Mouse (Mus musculus): ENCODE data around the gene Tent5b. TPM values are rescaled to one million over a fixed set of nuclear protein-coding genes. Genes with fewer than 3 reads are reported as not detected.
A peak's percentile ranks its signal among the peaks of the same experiment; 100 is the strongest.

The Tent5b gene
- total RNA-seq, 2 experiments from 2014 or later, result 0.58 to 1.2 TPM

DNA sequence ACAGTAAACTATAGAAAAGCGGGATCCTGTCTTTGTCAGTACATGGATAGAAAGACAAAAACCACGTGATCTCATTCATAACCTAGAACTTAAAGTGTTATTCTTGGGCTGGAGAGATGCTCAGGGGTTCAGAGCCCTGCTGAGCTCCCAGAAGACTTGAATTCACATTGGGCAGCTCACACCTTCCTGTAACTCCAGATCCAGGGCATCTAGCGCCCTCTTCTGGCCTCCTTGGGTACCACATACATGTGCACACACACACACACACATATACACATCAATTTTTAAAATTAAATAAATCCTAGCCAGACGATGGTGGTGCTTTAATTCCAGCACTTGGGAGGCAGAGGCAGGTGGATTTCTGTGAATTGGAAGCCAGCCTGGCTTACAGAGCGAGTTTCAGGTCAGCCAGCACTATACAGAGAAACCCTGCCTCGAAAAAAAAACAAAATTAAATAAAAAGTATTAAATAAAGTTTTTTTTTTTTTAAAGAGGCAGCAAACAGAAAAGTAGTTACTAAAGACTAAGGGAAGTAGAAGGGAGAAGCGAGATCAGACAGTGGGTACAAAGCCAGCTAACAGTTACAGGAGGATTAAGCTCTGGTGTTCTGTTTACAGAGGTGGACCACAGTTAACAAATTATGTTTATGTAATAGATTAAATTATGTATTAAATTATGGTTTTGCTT lies 8.7 kb upstream of the Tent5b start:
- no peak for DNase-seq

DNA sequence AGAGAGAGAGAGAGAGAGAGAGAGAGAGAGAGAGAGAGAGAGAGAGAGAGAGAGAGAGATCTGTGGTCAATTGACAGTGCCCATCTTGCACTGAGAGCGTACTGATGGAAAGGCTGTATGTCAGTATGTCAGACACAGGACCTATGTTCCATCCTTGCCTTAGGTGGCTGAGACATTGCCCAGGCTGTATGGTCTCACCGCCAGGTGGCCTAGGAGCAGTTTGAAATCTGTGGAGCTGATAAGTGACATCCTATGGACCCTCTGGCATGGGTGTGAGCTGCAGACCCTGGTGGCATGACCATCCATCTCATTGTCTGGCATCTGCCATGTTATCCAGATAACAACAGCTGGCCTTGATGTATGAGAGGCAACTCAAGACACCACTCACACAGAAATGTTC lies 6.1 kb upstream of the Tent5b start:
- no peak for DNase-seq

DNA sequence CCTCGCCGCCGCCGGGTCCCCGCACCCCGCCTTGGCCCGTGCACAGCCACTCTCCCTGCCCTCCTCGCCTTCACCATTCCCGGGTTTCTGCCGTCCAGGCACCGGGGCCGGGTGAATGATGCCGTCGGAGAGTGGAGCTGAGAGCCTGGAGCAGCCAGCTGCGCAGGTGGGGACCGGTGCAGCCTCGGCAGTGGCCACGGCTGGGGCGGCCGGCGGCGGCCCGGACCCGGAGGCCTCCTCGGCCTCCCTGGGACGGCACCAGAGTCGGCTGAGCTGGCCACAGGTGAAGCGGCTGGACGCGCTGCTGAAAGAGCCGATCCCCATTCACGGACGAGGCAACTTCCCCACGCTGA lies 229 bp downstream of the Tent5b start:
- no peak for DNase-seq

DNA sequence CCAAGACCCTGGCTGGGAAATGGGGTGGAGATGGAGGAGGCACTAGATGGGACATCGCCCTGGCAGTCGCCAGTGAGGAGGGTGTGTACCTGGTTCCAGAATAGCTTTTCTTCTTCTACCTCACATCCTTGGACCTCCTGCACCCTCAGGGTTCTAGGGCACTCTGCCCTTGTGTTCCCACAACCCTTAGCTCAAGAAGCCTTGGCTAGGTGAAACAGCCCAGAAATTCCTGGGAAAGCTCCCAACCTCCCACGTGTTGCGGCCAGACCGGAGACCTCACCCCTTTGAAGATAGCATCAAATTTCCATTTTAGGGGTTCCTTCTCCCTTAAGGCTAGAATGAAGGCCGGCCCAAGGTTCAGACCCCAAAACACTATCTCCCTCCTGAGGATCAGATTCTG lies 822 bp downstream of the Tent5b start:
- DNase-seq, result no peak

DNA sequence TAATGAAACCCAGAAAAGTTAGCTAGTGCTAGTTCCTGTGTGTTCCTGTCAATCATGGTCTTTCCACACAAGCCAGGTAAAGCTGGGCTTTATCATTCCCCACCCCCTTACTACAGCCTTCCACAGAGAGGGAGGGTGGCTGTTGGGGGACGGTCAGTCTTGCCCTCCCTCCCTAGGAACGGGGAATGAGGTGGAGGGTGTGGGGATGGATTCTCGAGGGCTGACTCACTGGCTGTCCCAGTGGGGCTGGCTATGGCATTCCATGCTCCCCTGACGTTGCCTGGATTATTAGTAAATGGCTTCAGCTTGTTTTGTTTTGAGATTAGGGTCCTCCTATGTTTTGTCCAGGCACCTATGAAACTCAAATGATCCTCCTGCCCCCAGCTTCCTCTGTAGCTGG lies 1.6 kb downstream of the Tent5b start:
- DNase-seq, result no peak

DNA sequence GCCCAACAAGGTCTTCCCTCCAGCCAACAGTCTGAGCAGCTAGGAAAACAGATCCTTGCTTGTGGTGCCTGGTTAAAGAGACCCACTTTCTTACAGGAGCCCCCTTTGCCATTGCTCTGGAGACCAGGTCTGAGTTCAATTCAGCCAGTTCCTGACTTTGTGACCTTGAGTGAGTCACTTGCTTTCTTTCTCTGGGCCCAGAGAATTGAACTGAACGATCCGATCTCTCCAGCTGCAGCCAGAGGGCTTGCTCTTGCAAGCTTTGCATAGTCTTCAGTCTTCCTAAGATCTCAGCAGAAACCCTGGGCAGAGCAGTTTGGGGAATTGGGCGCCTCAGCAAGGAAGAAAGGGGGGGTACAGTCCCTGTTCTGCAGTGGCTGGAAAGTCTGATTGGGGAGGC lies 2.5 kb downstream of the Tent5b start:
- no peak for DNase-seq

DNA sequence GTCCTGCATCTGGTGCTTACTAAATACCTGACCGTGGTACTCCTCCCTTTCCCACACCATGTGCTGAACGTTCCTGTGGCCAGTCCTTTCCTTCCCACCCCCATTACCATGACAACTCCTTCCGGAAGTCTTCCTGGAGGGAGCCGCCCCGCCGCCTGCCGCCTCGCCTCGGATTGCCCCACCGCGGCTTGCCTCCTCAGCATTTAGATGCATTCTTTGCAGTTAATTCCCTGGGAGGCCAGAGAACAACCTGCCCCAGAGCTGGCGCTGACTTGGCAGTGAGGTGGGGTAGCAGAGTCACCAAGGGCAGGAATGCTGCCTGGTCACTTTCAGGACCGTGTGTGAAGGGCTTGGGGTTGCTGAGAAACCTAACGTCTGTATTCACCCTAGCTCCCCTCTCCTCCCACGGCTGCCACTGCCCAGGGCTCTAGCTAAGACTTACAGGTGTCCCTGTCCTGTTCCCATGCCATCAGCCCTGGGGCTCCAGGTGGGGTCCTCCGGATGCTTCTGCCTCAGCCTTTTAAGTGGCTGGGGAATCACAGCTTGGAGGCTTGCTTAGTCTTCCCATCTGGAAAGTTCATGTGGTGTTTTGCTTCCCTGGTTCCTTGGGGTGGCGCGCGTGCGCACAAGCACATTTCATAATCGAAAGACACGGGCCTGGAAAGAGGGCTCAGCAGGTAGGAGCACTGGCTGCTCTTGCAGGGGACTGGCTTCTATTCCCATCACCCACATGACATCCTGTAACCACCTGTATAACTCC lies 4.5 kb downstream of the Tent5b start:
- peak; percentile 39 for DNase-seq

DNA sequence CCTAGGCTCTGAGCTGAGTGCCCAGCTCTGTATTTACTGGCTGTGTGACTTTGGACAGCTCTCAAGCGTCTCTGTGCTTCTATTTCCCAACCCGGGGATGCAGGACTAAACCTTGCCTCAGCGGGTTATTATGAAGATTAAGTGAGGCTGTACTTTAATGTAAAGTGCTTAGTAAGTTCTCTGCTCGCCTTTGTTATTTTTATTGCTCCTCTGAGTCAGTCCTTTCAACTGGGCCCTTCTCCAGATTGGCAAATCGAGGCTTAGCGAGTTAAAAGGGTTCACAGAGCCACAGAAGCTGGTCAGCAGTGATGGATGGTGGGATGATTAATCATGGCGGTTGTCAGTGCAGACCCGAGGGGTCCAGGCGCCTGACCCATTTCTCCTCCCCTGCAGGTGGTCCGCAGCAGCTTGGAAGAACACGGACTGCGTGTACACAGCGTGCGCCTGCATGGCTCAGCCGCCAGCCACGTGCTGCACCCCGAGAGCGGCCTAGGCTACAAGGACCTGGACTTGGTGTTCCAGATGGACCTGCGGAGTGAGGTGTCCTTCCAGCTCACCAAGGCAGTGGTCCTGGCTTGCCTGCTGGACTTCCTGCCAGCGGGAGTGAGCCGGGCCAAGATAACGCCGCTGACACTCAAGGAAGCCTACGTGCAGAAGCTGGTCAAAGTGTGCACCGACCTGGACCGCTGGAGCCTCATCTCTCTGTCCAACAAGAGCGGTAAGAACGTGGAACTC lies 5.9 kb downstream of the Tent5b start:
- no peak for DNase-seq

DNA sequence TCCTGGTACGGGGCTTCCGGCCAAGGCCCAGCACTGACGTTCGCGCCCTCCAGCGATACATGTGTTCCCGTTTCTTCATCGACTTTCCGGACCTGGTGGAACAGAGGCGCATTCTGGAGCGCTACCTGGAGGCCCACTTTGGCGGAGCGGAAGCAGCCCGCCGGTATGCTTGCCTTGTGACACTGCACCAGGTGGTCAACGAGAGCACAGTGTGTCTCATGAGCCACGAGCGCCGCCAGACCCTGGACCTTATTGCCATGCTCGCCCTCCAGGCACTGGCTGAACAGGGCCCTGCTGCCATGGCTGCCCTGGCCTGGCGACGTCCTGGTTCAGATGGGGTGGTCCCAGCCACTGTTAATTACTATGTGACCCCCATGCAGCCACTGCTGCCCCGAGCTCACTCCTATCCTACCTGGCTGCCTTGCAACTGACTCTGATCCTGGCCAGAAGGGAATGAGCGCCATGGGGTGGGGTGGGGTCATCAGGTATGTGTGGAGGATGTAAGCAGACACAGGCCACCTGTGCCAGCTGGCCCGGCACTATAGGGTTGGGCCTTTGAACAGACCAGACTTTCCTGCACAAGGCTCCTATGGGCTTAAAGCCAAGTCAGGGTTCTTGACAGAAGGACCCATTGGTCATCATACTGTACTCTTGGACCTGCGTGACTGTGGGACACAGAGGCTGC lies 6.9 kb downstream of the Tent5b start:
- no peak for DNase-seq

DNA sequence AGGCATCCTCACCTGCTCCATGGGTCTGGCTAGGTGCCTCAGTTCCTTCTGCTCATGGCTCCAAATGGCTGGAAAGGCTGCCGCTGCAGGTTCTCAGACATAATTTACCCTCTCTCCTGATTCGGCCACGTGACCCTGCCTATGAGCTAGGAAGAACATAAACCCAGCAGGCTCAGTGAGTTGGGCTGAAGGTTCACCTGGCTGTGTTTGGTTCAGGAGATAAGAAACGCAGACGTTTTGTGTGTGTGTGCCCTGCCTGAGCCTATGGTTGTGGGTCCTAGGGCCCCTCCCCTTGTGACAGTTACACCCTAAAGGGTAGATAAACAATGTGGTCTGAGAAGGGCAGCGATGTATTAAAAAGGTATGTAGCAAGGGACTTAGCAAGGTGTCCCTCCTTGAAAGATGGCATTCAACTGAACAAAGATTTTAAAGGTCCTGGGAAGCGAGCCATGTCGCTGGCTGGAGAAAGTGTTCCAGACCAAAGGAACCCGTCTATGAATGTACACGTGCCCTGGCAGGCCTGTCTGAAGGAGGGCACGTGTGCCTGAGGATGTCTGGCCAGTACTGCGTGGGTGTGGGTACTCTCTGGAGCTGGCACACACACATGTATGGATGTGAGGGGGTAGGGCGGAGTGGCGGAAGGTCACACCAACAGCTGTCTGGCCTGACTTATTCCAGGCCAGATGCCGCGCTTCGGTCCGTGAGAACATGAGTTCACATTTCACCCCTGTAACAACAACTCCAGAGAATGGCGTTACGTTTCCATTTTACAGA lies 8.9 kb downstream of the Tent5b start:
- DNase-seq, result no peak

DNA sequence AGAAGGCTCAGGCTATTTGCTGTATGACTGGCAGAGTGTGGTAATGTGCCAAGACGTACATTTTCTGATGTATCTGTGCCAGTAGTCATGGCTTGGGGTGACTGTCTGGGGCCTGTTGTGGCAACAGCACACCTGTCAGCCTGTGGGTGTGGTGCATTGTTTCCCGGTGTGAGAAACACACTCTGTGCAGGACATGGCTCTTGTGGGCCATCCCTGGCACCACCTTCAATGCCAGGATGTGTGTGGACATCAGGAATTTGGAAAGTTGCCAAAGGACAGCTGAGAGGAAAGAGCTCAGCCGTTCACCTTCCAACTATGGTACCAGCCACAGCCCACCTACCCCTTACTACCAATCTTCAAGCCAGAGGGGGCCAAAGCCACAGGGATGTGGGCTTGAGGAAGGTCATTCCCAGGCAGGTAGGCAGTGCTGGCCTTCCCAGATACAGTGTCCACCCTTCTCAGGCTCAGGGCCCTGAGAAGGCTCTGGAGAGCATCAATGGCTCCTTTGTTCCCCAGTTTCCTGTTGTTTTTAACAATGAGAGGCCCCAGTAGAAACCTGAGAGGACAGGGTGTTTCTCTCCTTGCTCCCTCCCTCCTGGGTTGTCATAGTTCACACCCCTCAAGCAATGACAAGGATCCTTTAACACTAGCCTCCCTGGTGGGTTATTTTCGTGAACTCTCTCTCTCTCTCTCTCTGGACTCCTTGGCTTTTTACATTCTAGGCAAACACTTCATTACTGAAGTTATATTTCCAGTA lies 9.7 kb downstream of the Tent5b start:
- no peak for DNase-seq

DNA sequence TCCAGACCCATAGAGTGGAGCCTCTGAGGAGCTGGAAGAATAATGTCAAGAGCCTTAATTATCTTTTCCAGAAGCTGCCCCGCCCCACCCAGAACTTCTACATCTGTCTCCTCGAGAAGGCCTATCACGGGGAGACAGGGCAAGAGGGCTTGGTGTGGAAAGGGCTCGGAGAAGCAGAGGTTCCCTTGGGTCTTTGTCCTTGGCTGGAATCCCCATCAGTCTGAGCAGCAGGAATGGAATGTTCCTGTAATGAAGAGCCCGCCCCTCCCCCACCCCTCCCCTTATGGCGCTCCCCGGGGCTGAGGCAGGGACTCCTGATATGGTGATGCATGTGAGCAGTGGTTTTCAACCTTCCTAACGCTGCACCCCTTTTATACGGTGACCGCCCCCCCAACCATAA lies 11.9 kb downstream of the Tent5b start:
- peak; percentile 47 for DNase-seq

DNA sequence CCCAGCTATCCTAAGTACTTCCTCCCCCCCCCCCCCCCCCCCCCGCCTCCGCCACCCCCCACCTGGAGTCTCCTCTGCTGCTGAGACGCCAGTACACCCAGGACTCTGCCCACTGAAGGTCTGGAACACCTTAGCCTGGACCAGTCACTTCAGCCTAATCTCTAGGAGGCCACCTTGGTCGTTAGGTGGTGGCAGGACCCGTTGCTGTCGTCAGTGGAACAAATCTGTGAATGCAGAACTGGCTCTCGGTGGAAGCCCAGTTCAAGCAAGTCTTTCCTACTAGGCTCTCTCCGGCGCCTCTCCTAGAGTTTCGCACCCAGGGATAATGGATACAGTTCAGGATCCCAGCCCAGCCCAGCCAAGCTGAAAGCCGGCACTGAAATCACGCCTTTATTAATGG lies 14.0 kb downstream of the Tent5b start:
- peak; percentile 27 for DNase-seq

DNA sequence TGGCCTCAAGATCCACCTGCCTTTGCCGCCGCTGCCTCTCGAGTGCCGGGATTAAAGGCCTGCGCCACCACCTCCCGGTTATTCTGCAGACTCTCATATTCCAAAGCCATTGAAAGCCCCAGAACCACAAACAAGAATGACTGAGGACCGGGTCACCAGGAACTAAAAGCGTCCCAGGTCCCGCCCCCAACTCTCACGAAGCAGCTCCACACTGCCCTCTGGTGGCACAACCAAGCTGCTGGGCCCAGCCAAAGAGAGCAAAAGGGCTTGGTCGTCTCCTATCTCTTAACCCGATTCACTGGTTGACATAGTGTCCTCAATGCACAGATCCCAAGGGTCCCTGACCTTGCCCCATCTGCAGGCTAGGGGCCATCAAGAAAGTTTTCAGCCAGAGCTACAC lies 14.5 kb downstream of the Tent5b start:
- DNase-seq, result peak; percentile 95

DNA sequence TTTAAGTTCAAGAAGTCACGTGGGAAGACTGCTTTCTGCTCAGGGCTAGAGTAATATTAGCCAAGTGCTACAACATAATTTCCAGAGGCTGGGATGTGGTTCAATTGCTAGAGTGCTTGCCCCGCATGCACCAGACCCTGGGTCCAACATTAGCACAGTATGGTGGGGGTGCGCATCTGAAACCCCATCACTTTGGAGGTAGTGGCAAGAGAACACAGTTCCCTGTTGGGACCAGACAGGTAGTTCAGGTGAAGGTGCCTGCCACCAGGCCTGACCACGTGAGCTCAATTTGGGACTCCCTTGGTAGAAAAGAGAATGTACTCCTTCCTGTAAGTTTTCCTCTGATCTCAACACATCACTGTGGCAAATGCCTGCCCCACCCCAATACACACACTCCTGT lies 14.9 kb downstream of the Tent5b start:
- no peak for DNase-seq

DNA sequence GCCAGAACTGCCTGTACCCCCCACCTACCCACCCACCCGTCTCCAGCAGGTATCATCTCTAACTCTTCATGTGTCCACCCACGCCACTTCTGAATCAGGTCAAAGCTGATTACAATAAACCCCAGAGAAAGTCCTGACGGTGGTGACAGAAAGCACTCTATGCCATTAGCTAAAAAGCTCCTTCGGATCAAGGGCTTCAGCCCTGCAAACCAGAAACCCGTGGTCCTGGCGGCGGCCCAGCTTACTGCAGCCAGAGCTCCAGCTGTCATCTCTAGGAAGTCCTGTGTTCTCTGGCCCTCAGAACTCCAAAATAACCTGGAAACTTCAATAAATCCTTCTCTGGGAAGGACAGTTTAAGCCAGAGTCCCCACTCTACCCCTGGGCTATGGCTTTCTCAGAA lies 15.8 kb downstream of the Tent5b start:
- DNase-seq, result peak; percentile 56

DNA sequence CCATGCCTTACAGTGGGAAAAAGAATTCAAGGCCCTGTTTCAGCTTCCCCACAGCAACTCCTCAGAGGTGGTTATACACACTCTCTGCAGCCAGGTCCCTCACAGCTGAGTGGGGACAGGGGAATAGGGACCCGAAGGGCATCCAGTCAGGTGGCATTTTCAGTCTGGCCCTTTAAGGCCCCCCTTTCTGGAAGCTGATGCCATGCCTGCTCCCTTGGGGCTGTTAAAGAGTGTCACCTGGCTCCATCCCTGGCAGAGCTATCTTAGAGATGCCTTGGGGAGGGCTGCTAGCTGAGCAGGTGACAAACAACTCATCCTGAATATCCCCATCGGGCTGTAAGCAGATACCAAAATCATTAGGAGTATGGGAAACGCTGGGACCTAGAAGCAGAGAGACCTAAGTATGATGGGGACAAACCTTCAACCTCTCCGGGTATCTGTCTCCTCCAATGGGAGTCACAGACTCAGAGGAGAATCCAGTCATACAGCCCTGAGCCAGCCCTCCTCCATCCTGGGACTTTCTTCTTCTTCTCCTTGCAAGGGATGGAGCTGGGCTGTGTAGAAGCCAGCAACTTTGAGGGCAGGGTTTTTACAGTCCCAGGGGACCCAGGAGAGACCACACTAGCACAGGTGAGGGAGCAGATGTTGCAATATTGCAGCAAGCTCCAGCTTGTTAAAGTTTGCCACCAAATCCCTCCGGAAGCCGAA lies 17.0 kb downstream of the Tent5b start:
- DNase-seq, result no peak

DNA sequence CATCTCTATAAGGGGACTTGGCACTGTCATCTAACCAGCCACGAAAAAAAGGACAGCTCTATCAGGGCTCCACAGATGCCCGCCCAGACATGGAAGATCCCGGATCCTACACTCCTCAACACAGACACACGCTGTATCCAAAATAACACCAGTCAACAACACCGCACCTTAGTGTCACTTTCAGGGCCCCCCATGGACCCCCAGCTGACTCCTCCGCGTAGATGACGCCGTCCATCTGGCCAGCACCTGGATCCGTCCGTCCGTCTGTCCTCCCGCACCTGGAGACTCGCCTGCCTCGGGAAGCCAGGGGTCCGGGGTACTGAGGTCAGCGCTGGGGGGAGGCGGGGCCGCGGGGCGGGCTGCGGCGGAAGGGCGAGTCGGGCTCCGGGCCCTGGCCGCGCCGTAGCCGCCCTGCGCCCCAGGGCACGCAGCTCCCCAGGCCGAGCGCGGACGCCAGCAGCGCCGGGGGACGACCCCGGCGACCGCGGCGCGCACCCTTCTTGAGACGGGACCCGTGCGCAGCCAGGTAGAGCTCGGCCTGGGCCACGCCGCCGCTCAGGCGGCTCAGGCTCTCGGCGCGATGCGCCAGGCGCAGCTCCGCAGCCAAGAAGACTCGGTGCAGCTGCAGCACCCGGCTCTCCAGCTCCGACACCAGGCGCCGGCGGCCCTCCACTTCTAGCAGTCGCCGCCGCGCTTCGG lies 17.7 kb downstream of the Tent5b start:
- peak; percentile 43 for DNase-seq

DNA sequence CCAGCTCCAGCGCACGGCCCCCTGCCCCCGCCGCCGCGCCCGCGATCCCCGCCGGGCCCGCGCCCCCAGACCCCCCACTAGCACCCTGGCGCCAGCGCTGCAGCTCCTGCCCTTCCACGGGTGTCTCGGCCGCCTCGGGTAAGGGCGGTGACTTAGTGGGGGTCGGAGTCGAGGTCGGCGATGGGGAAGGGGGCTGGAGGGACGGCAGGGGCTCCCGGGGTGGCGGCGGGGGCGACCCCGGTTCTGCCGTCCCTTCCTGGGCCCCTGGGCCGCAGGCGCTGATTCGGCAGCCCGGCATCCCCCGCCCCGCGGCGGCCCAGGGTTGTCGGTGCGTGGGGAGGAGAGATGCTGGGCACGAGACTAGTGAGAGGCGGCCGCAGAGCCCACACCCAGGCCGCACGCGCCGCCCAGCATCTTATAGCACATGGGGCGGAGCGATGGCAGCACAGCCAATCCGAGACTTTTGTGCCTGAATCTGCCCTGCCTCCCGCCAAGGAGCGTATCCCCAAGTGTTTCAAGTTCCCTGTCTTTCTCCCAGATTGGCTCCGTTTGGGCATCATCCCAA lies 18.3 kb downstream of the Tent5b start, which contains the start of gene Trnp1:
Gene Trnp1 (minus strand): TSS at position 391 of the 565 bp plus-strand sequence.
- peak; percentile 75 for DNase-seq

DNA sequence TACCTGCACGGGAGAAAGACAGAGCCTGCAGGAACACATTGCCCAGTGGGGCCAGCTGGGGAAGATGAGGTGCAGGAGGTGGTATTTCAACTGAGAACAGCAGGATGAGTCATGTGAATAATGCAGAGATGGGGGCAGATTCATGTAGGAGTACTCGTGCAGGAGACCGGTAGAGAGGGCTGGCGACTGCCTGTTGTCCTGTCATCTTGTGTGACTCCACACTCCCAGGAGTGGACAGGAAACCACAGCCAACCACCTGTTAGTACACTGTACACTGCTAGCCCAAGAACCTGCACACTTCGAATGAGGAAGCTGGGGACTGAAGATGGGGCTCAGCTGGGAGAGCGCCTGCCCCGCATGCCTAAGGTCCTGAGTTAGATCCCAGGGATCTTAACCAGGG lies 21.6 kb downstream of the Tent5b start:
- DNase-seq, result no peak
